Mouse (Mus musculus): ENCODE measurements at regions not wholly inside any gene's neighbourhood (a gene's known extent, or its start where the extent isn't known, plus 50 kb on each side); places are given as distances from the start of the nearest gene placed in this dataset.
A peak's percentile ranks its signal among the peaks of the same experiment; 100 is the strongest.

- no peak overlapping the region for H3K4me2 ChIP-seq
- no peaks in the 10 kb centered on the region for H3K9me3 ChIP-seq
- no peak overlapping the region for H3K4me3 ChIP-seq
- no peak overlapping the region for H3K27ac ChIP-seq (replicated peaks)
- H3K4me1 ChIP-seq (replicated peaks): no peaks in the 10 kb centered on the region
- H3K27me3 ChIP-seq: no peaks in the 10 kb centered on the region
- H3K36me3 ChIP-seq: no peaks in the 10 kb centered on the region
- no peak overlapping the region for H3K9ac ChIP-seq
- ATAC-seq (ENCODE audit: low FRiP score, low read depth): no peak
- WGBS: 84% methylated on average over 5 of the region's 5 CpGs
These were observed 1373.7 kb upstream of the Pcdh20 start for GRCm38 (mm10) chr14:89844888-89845287.

- Histone ChIP-seq H3K27ac (replicated peaks) (no peak overlapping the region), H3K27me3 (no peaks in the 10 kb centered on the region), H3K4me2 (no peak overlapping the region), H3K9me3 (no peaks in the 10 kb centered on the region), H3K9ac (no peak overlapping the region), H3K36me3 (no peaks in the 10 kb centered on the region), H3K4me1 (replicated peaks) (no peaks in the 10 kb centered on the region), H3K4me3 (no peak overlapping the region)
- WGBS: 86% methylated on average over 1 of the region's 1 CpGs
- ATAC-seq (ENCODE audit: low FRiP score, low read depth): no peak
These were observed 1355.5 kb upstream of the Pcdh20 start for GRCm38 (mm10) chr14:89826731-89827130.

GRCm38 (mm10) chr14:89826001-89826400 lies 1354.8 kb upstream of the Pcdh20 start:
- Histone ChIP-seq H3K9me3 (no peaks in the 10 kb centered on the region), H3K4me1 (replicated peaks) (no peaks in the 10 kb centered on the region), H3K27ac (replicated peaks) (no peak overlapping the region), H3K4me2 (no peak overlapping the region), H3K9ac (no peak overlapping the region), H3K4me3 (no peak overlapping the region), H3K27me3 (no peaks in the 10 kb centered on the region), H3K36me3 (no peaks in the 10 kb centered on the region)
- 86% methylated on average over 7 of the region's 7 CpGs for whole genome bisulfite sequencing
- no peak for ATAC-seq (ENCODE audit: low FRiP score, low read depth)

- H3K9ac ChIP-seq: no peak overlapping the region
- WGBS: 29% methylated on average over 4 of the region's 4 CpGs
- ATAC-seq (ENCODE audit: low FRiP score, low read depth): no peak
- H3K9me3 ChIP-seq: no peaks in the 10 kb centered on the region
- H3K36me3 ChIP-seq: no peaks in the 10 kb centered on the region
- no peak overlapping the region for H3K4me2 ChIP-seq
- no peak overlapping the region for H3K4me3 ChIP-seq
- no peaks in the 10 kb centered on the region for H3K27me3 ChIP-seq
- no peaks in the 10 kb centered on the region for H3K4me1 ChIP-seq (replicated peaks)
- H3K27ac ChIP-seq (replicated peaks): no peak overlapping the region
These were observed 1352.2 kb upstream of the Pcdh20 start for GRCm38 (mm10) chr14:89823436-89823835.

GRCm38 (mm10) chr14:89822207-89822606 lies 1351.0 kb upstream of the Pcdh20 start:
- no peaks in the 10 kb centered on the region for H3K4me1 ChIP-seq (replicated peaks)
- no peak overlapping the region for H3K27ac ChIP-seq (replicated peaks)
- 45% methylated on average over 5 of the region's 5 CpGs for WGBS
- no peaks in the 10 kb centered on the region for H3K27me3 ChIP-seq
- H3K9ac ChIP-seq: no peak overlapping the region
- no peak overlapping the region for H3K4me2 ChIP-seq
- no peaks in the 10 kb centered on the region for H3K36me3 ChIP-seq
- H3K4me3 ChIP-seq: no peak overlapping the region
- ATAC-seq (ENCODE audit: low FRiP score, low read depth): no peak
- no peaks in the 10 kb centered on the region for H3K9me3 ChIP-seq

GRCm38 (mm10) chr14:89806825-89807224 lies 1335.6 kb upstream of the Pcdh20 start:
- WGBS: 48% methylated on average over 1 of the region's 1 CpGs

GRCm38 (mm10) chr14:89804677-89805234 lies 1333.6 kb upstream of the Pcdh20 start:
- Histone ChIP-seq H3K9ac (no peak overlapping the region), H3K4me1 (replicated peaks) (no peaks in the 10 kb centered on the region), H3K4me2 (no peak overlapping the region), H3K4me3 (no peak overlapping the region), H3K27ac (replicated peaks) (no peak overlapping the region), H3K9me3 (no peaks in the 10 kb centered on the region), H3K36me3 (no peaks in the 10 kb centered on the region), H3K27me3 (no peaks in the 10 kb centered on the region)
- ATAC-seq (ENCODE audit: low FRiP score, low read depth): peak; percentile 73; the same call in 1 of the 2 replicates
- WGBS: 48% methylated on average over 2 of the region's 2 CpGs

More at GRCm38 (mm10) chr14:89806825-89807224, 1335.6 kb upstream of the Pcdh20 start:
- no peak overlapping the region for H3K9ac ChIP-seq
- no peaks in the 10 kb centered on the region for H3K36me3 ChIP-seq
- H3K27ac ChIP-seq (replicated peaks): no peak overlapping the region
- H3K4me1 ChIP-seq (replicated peaks): no peaks in the 10 kb centered on the region
- H3K4me2 ChIP-seq: no peak overlapping the region
- H3K4me3 ChIP-seq: no peak overlapping the region
- ATAC-seq (ENCODE audit: low FRiP score, low read depth): no peak
- no peaks in the 10 kb centered on the region for H3K27me3 ChIP-seq
- H3K9me3 ChIP-seq: no peaks in the 10 kb centered on the region

- H3K27ac ChIP-seq (replicated peaks): no peak overlapping the region
- no peak for ATAC-seq (ENCODE audit: low FRiP score, low read depth)
- no peaks in the 10 kb centered on the region for H3K27me3 ChIP-seq
- no peak overlapping the region for H3K4me3 ChIP-seq
- H3K4me2 ChIP-seq: no peak overlapping the region
- no peak overlapping the region for H3K9ac ChIP-seq
- WGBS: 76% methylated on average over 2 of the region's 2 CpGs
- H3K9me3 ChIP-seq: no peaks in the 10 kb centered on the region
- no peaks in the 10 kb centered on the region for H3K4me1 ChIP-seq (replicated peaks)
- H3K36me3 ChIP-seq: no peaks in the 10 kb centered on the region
These were observed 1284.6 kb upstream of the Pcdh20 start for GRCm38 (mm10) chr14:89755831-89756230.

- no peaks in the 10 kb centered on the region for H3K4me1 ChIP-seq (replicated peaks)
- no peak for ATAC-seq (ENCODE audit: low FRiP score, low read depth)
- H3K27me3 ChIP-seq: no peaks in the 10 kb centered on the region
- no peaks in the 10 kb centered on the region for H3K36me3 ChIP-seq
- no peak overlapping the region for H3K9ac ChIP-seq
- H3K4me3 ChIP-seq: no peak overlapping the region
- H3K27ac ChIP-seq (replicated peaks): no peak overlapping the region
- H3K9me3 ChIP-seq: no peaks in the 10 kb centered on the region
- 87% methylated on average over 2 of the region's 2 CpGs for WGBS
- no peak overlapping the region for H3K4me2 ChIP-seq
These were observed 1242.5 kb upstream of the Pcdh20 start for GRCm38 (mm10) chr14:89713711-89714110.

All from hindbrain, embryonic 15.5 days (tissue).